9 mouse cellular contexts compared by ENCODE assay signal in the genomic region with DNA sequence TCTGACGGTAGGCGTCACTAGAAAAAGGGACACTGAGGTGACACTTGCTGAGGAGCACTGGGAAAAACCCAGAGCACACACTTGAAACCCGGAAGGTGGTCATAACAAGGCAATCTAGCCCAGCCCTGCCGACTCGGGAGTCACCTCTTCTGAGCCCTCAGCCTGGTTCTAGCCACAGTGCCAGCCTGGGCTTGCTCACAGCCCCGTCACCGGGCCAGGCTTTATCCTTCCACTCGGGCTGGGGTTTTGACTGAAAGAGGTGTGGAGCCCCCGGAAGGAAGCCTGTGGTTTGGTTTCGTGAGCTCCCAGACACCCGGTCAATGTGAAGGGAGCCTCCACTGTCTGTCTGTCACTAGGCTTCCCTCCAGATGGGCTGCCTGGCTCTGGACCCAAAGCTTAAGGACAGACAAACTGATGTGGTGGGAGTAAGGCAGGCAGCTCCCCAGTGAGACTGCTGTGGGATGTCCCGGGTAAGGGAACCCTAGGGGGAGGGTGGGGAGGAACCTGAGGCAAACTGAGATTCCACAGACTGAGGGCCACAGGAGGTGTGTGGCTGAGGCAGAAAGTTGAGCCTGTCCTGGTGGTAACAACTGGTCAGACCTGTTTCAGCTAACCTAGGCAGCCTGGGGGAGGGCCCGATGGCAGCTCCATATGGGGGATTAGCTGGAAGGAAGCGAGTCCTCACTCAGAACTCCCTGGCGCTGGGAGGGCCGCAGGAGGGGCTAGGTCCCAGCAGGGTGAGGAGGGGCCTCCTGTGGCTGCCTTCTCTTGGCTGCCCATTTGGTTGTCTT. TPM values are rescaled to one million over a fixed set of nuclear protein-coding genes. Genes with fewer than 3 reads are reported as not detected.
A peak's percentile ranks its signal among the peaks of the same experiment; 100 is the strongest.
DNase-seq lines count a peak whose midpoint lies in the region; ATAC-seq and TF ChIP-seq lines count a peak whose summit lies in the region.
"Had no signal": no experiment of that assay in that cellular context is flagged by ENCODE, and none has a peak within 500 bp of the region (broad histone marks: within the 10 kb centered on the region; RNA-seq: fewer than 3 reads in every experiment).

No protein-coding gene starts in this region.

- no peaks in the 10 kb centered on the region for H3K9me3 ChIP-seq in midbrain, embryonic 11.5 days (ENCODE audit: control insufficient read depth, low read length)
- no peaks in the 10 kb centered on the region for H3K9me3 ChIP-seq in midbrain, embryonic 15.5 days
- no peaks in the 10 kb centered on the region for H3K9me3 ChIP-seq in liver, embryonic 13.5 days (replicated peaks)
- H3K9me3 ChIP-seq: neural tube, embryonic 12.5 days had no signal

- H3K4me1 ChIP-seq in midbrain, embryonic 11.5 days (ENCODE audit: control insufficient read depth, insufficient read depth, low read length): peaks cover 56% of the 10 kb centered on the region
- H3K4me1 ChIP-seq in midbrain, embryonic 15.5 days: peaks cover 47% of the 10 kb centered on the region
- H3K4me1 ChIP-seq in liver, embryonic 13.5 days (replicated peaks): peaks cover 74% of the 10 kb centered on the region

- TF ChIP-seq CTCF in left cerebral cortex, adult 2 months (IDR thresholded peaks at IDR 0.05): no peak

- 10% methylated on average over 16 of the region's 16 CpGs for WGBS in midbrain, embryonic 11.5 days
- 21% methylated on average over 16 of the region's 16 CpGs for WGBS in midbrain, embryonic 15.5 days
- 21% methylated on average over 16 of the region's 16 CpGs for WGBS in liver, embryonic 13.5 days (ENCODE audit: insufficient replicate concordance)

- H3K4me2 ChIP-seq in midbrain, embryonic 11.5 days: no peak overlapping the region
- H3K4me2 ChIP-seq in midbrain, embryonic 15.5 days: no peak overlapping the region
- H3K4me2 ChIP-seq in liver, embryonic 13.5 days: 0 out of 2 replicates have a peak overlapping the region, but pooled peaks have one; percentile 8

- H3K4me3 ChIP-seq in midbrain, embryonic 11.5 days (ENCODE audit: low read depth, low read length): no peak overlapping the region
- no peak overlapping the region for H3K4me3 ChIP-seq in midbrain, embryonic 15.5 days
- no peak overlapping the region for H3K4me3 ChIP-seq in liver, embryonic 13.5 days (replicated peaks)
- H3K4me3 ChIP-seq in left cerebral cortex, adult 2 months: no peak overlapping the region
- H3K4me3 ChIP-seq: neural tube, embryonic 12.5 days had no signal

- intact Hi-C loops in left cerebral cortex, adult 2 months (cut with DNase I): no loop called here

- no peak overlapping the region for H3K9ac ChIP-seq in midbrain, embryonic 11.5 days (ENCODE audit: low read length)
- no peak overlapping the region for H3K9ac ChIP-seq in midbrain, embryonic 15.5 days
- no peak overlapping the region; the same call in 1 of the 2 replicates for H3K9ac ChIP-seq in liver, embryonic 13.5 days
- H3K9ac ChIP-seq: neural tube, embryonic 12.5 days had no signal

- H3K27me3 ChIP-seq in midbrain, embryonic 11.5 days (ENCODE audit: control insufficient read depth, insufficient read depth, low read length): peaks cover 3% of the 10 kb centered on the region
- H3K27me3 ChIP-seq in midbrain, embryonic 15.5 days (replicated peaks): 0 out of 2 replicates have a peak, but pooled peaks cover 5% of the 10 kb centered on the region
- no peaks in the 10 kb centered on the region for H3K27me3 ChIP-seq in liver, embryonic 13.5 days

- DNase-seq in midbrain, embryonic 11.5 days (ENCODE audit: low spot score, missing footprints): peak; percentile 87
- DNase-seq in liver, embryonic 13.5 days: no peak
- DNase-seq in thymus, postnatal 14 days: peak; percentile 60
- DNase-seq in right cerebral cortex, postnatal 10 days (ENCODE audit: low spot score in 2 of 2): no peak
- no peak for DNase-seq in left cerebral cortex, adult 2 months (ENCODE audit: extremely low spot score in 1 of 2, low spot score in 2 of 2)
- no peak for DNase-seq in gastrocnemius, postnatal 10 days

- no peaks in the 10 kb centered on the region for H3K36me3 ChIP-seq in midbrain, embryonic 11.5 days (ENCODE audit: control insufficient read depth, insufficient read depth, low read length)
- H3K36me3 ChIP-seq in midbrain, embryonic 15.5 days (replicated peaks): no peaks in the 10 kb centered on the region
- H3K36me3 ChIP-seq in liver, embryonic 13.5 days: peaks cover 19% of the 10 kb centered on the region
- H3K36me3 ChIP-seq: neural tube, embryonic 12.5 days had no signal

- 0 out of 2 replicates have a peak, but pooled peaks have one; percentile 5 for ATAC-seq in midbrain, embryonic 11.5 days (ENCODE audit: low FRiP score)
- no peak for ATAC-seq in midbrain, embryonic 15.5 days (replicated peaks)
- ATAC-seq in granulocyte monocyte progenitor cell, adult 5-6 weeks (replicated peaks; ENCODE audit: poor library complexity, severe bottlenecking): peak; percentile 75
- ATAC-seq in liver, embryonic 13.5 days (ENCODE audit: low read depth): no peak

- H3K27ac ChIP-seq in midbrain, embryonic 11.5 days (ENCODE audit: low read depth, low read length): no peak overlapping the region
- H3K27ac ChIP-seq in midbrain, embryonic 15.5 days: no peak overlapping the region
- H3K27ac ChIP-seq in liver, embryonic 13.5 days: 0 out of 2 replicates have a peak overlapping the region, but pooled peaks have one; percentile 15
- H3K27ac ChIP-seq in left cerebral cortex, adult 2 months: no peak overlapping the region
- H3K27ac ChIP-seq: neural tube, embryonic 12.5 days had no signal

RNA-seq across cellular contexts. Expression of gene Slc9a3r1, which starts 10.6 kb away (rescaled TPM):
- 26.8 and 32.0 TPM in 2 replicates for polyA plus RNA-seq in midbrain, embryonic 11.5 days (2014; fragmentation: Nextera tagmentation; extraction: Ambion mirVana)
- polyA plus RNA-seq in midbrain, embryonic 15.5 days (2015; fragmentation: Nextera tagmentation; extraction: Ambion mirVana): 46.4 and 54.6 TPM in 2 replicates
- 37.4 and 55.9 TPM in 2 replicates for total RNA-seq in granulocyte monocyte progenitor cell, adult 5-6 weeks (2014; fragmentation: Nextera tagmentation)
- total RNA-seq in granulocyte monocyte progenitor cell, adult 5-6 weeks (2017): 48.2 and 50.3 TPM in 2 replicates
- polyA plus RNA-seq in liver, embryonic 13.5 days (2015; fragmentation: Nextera tagmentation; extraction: Ambion mirVana): 59.8 and 69.9 TPM in 2 replicates
- total RNA-seq in left cerebral cortex, adult 2 months (2021): 10 to 100 TPM; 68.8 to 75.2 TPM
- total RNA-seq in gastrocnemius, postnatal 10 days (2021): 1 to 10 TPM; 6.5 to 8.3 TPM

RNA-seq across cellular contexts. Expression of gene Tmem104, which starts 13.5 kb away (rescaled TPM):
- 6.2 and 9.2 TPM in 2 replicates for polyA plus RNA-seq in midbrain, embryonic 11.5 days (2014; fragmentation: Nextera tagmentation; extraction: Ambion mirVana)
- polyA plus RNA-seq in midbrain, embryonic 15.5 days (2015; fragmentation: Nextera tagmentation; extraction: Ambion mirVana): 12.6 and 15.3 TPM in 2 replicates
- total RNA-seq in granulocyte monocyte progenitor cell, adult 5-6 weeks (2014; fragmentation: Nextera tagmentation): 11.5 and 12.8 TPM in 2 replicates
- total RNA-seq in granulocyte monocyte progenitor cell, adult 5-6 weeks (2017): 2.4 and 3.6 TPM in 2 replicates
- 5.1 and 6.8 TPM in 2 replicates for polyA plus RNA-seq in liver, embryonic 13.5 days (2015; fragmentation: Nextera tagmentation; extraction: Ambion mirVana)
- total RNA-seq in left cerebral cortex, adult 2 months (2021): 10 to 100 TPM; 16.2 to 16.8 TPM
- total RNA-seq in gastrocnemius, postnatal 10 days (2021): 1 to 10 TPM; 3.9 to 6.4 TPM

RNA-seq across cellular contexts. Expression of gene Nat9, which starts 13.9 kb away (rescaled TPM):
- 17.7 and 19.2 TPM in 2 replicates for polyA plus RNA-seq in midbrain, embryonic 11.5 days (2014; fragmentation: Nextera tagmentation; extraction: Ambion mirVana)
- polyA plus RNA-seq in midbrain, embryonic 15.5 days (2015; fragmentation: Nextera tagmentation; extraction: Ambion mirVana): 22.5 and 25.5 TPM in 2 replicates
- total RNA-seq in granulocyte monocyte progenitor cell, adult 5-6 weeks (2014; fragmentation: Nextera tagmentation): 27.1 and 27.5 TPM in 2 replicates
- 21.3 and 28.0 TPM in 2 replicates for total RNA-seq in granulocyte monocyte progenitor cell, adult 5-6 weeks (2017)
- polyA plus RNA-seq in liver, embryonic 13.5 days (2015; fragmentation: Nextera tagmentation; extraction: Ambion mirVana): 11.9 and 13.3 TPM in 2 replicates
- total RNA-seq in left cerebral cortex, adult 2 months (2021): 10 to 100 TPM; 23.1 to 25.6 TPM
- total RNA-seq in gastrocnemius, postnatal 10 days (2021): 10 to 100 TPM; 13.7 to 14.8 TPM

RNA-seq across cellular contexts. Expression of gene Cd300lf, which starts 40.0 kb away (rescaled TPM):
- polyA plus RNA-seq in midbrain, embryonic 11.5 days (2014; fragmentation: Nextera tagmentation; extraction: Ambion mirVana): not detected in 2 replicates
- polyA plus RNA-seq in midbrain, embryonic 15.5 days (2015; fragmentation: Nextera tagmentation; extraction: Ambion mirVana): 0.20 and 0.27 TPM in 2 replicates
- total RNA-seq in granulocyte monocyte progenitor cell, adult 5-6 weeks (2014; fragmentation: Nextera tagmentation): not detected in 2 replicates
- total RNA-seq in granulocyte monocyte progenitor cell, adult 5-6 weeks (2017): 0.46 and 2.8 TPM in 2 replicates
- polyA plus RNA-seq in liver, embryonic 13.5 days (2015; fragmentation: Nextera tagmentation; extraction: Ambion mirVana): 0.97 TPM in 2 replicates
- under 1 TPM in 1 of 2 experiments, not detected in 1; 0.58 TPM for total RNA-seq in left cerebral cortex, adult 2 months (2021)
- total RNA-seq in gastrocnemius, postnatal 10 days (2021): under 1 TPM in 1 of 2 experiments, not detected in 1; 0.34 TPM
- polyA plus RNA-seq: neural tube, embryonic 12.5 days had no signal

Comparison
In these comparisons a context has a peak if more than half of its experiments do, and no peak if none do; other contexts are left out.
1. ATAC-seq: peak in midbrain, embryonic 11.5 days (single experiment) and granulocyte monocyte progenitor cell, adult 5-6 weeks (single experiment); none in midbrain, embryonic 15.5 days (single experiment) and liver, embryonic 13.5 days (single experiment).
2. DNase-seq: peak in midbrain, embryonic 11.5 days (single experiment) and thymus, postnatal 14 days (single experiment); none in liver, embryonic 13.5 days (single experiment), right cerebral cortex, postnatal 10 days (0 of 2), left cerebral cortex, adult 2 months (0 of 2) and gastrocnemius, postnatal 10 days (single experiment).
3. RNA of gene Slc9a3r1, which starts 10.6 kb away (total RNA-seq): 68.8 to 75.2 TPM in left cerebral cortex, adult 2 months and 37.4 to 55.9 TPM in granulocyte monocyte progenitor cell, adult 5-6 weeks; 6.5 to 8.3 TPM in gastrocnemius, postnatal 10 days; every median in the first group is over 4 times any median in the second.